Mouse (Mus musculus) intestine, postnatal 0 days (tissue): ENCODE measurements around the gene Gm1604a. TPM values are rescaled to one million over a fixed set of nuclear protein-coding genes. Genes with fewer than 3 reads are reported as not detected.
"Not testable (repeated sequence)": the region's sequence is repeated elsewhere in the genome, so short reads cannot be mapped to it uniquely, and the experiment has no call there.

ENCODE experiments used
- ATAC-seq: fragments of 200-750 bp; cut with Nextera tagmentation; 2 replicates; pipeline ENCODE4 v1.8.0; 2017; ENCODE audit warnings: mild to moderate bottlenecking, moderate TSS enrichment, moderate library complexity
- H3K27ac ChIP-seq: fragments of 300-500 bp; sonication (generic); 2 replicates; pipeline ENCODE4 v1.5.1; 2014; ENCODE audit warnings: mild to moderate bottlenecking, low read depth, low read length, moderate library complexity
- H3K27me3 ChIP-seq: fragments of 300-500 bp; sonication (generic); replicated peaks from 2 replicates; pipeline ENCODE4 v1.6.1; 2014; ENCODE audit warnings: low read length, mixed read lengths; ENCODE audit not compliant: control insufficient read depth, insufficient read depth
- H3K36me3 ChIP-seq: fragments of 300-500 bp; sonication (generic); 2 replicates; pipeline ENCODE4 v1.6.1; 2014; ENCODE audit warnings: mild to moderate bottlenecking, moderate library complexity; ENCODE audit not compliant: control insufficient read depth, insufficient read depth
- H3K4me1 ChIP-seq: fragments of 300-500 bp; sonication (generic); replicated peaks from 2 replicates; pipeline ENCODE4 v1.6.1; 2014; ENCODE audit warnings: antibody characterized with exemption, low read length, mixed read lengths; ENCODE audit not compliant: control insufficient read depth, insufficient read depth
- H3K4me2 ChIP-seq: fragments of 300-500 bp; sonication (generic); replicated peaks from 2 replicates; pipeline ENCODE4 v1.6.1; 2014; ENCODE audit warnings: low read depth, mild to moderate bottlenecking, moderate library complexity
- H3K4me3 ChIP-seq: fragments of 300-500 bp; sonication (generic); 2 replicates; pipeline ENCODE4 v1.5.1; 2014; ENCODE audit warnings: low read depth, low read length
- H3K9ac ChIP-seq: fragments of 300-500 bp; sonication (generic); 2 replicates; pipeline ENCODE4 v1.6.1; 2014; ENCODE audit warnings: mild to moderate bottlenecking, low read depth, low read length
- H3K9me3 ChIP-seq: fragments of 300-500 bp; sonication (generic); 2 replicates; pipeline ENCODE4 v1.6.1; 2016; ENCODE audit warnings: mixed run types; ENCODE audit not compliant: control insufficient read depth
- WGBS: fragments of 180-500 bp; shearing (Covaris S2); extraction: QIAGEN DNeasy Blood & Tissue Kit; methylation state at CpG from one replicate; pipeline ENCODE4 v1.1.7; 2014; 5-methylcytosine and 5-hydroxymethylcytosine counted together
- polyA plus RNA-seq: library from polyadenylated mRNA; unstranded; fragments of >200 nt; fragmentation: Nextera tagmentation; extraction: Ambion mirVana; gene quantifications from 2 replicates; pipeline ENCODE4 v1.2.1, GENCODE M21; 2015

Gm1604a gene
- polyA plus RNA-seq: not detected in 2 replicates

GRCm38 (mm10) chr17:7025257-7025656 lies at the start of gene Gm1604a:
TSS of gene Gm1604a (plus strand) at chr17:7025568.
- H3K4me1 ChIP-seq, H3K27me3 ChIP-seq, H3K36me3 ChIP-seq, H3K27ac ChIP-seq, H3K4me3 ChIP-seq, H3K4me2 ChIP-seq, H3K9me3 ChIP-seq, ATAC-seq, H3K9ac ChIP-seq: not testable (repeated sequence)
- WGBS: 30% methylated on average over 6 of the region's 14 CpGs

GRCm38 (mm10) chr17:6978287-6979248 lies 46.8 kb upstream of the Gm1604a start, which contains the start of gene Gm49721:
TSS of gene Gm49721 (plus strand) at chr17:6978904.
- not testable (repeated sequence) for H3K9me3 ChIP-seq, H3K4me1 ChIP-seq, H3K27me3 ChIP-seq, H3K36me3 ChIP-seq
- Histone ChIP-seq H3K4me2 (peak within 1 kb of the TSS; percentile 67), H3K9ac (peak within 1 kb of the TSS; percentile 40; the same call in 1 of the 2 replicates), H3K27ac (peak within 1 kb of the TSS; percentile 54; the same call in 1 of the 2 replicates), H3K4me3 (peak within 1 kb of the TSS; percentile 44)
- peak; percentile 98 for ATAC-seq
- 2% methylated on average over 37 of the region's 68 CpGs for WGBS

- H3K4me1 ChIP-seq, H3K9me3 ChIP-seq, ATAC-seq, H3K27ac ChIP-seq, H3K27me3 ChIP-seq, H3K36me3 ChIP-seq: not testable (repeated sequence)
- peak overlapping the region; percentile 67 for H3K4me2 ChIP-seq
- peak overlapping the region; percentile 44 for H3K4me3 ChIP-seq
- 6% methylated on average over 5 of the region's 5 CpGs for WGBS
- peak overlapping the region; percentile 40; the same call in 1 of the 2 replicates for H3K9ac ChIP-seq
Observed at GRCm38 (mm10) chr17:6979380-6979779, 46.0 kb upstream of the Gm1604a start.

GRCm38 (mm10) chr17:6980144-6980543 lies 45.2 kb upstream of the Gm1604a start:
- not testable (repeated sequence) for H3K4me3 ChIP-seq, H3K4me2 ChIP-seq, H3K4me1 ChIP-seq, H3K36me3 ChIP-seq, H3K9me3 ChIP-seq, H3K9ac ChIP-seq, H3K27me3 ChIP-seq, ATAC-seq, H3K27ac ChIP-seq
- 83% methylated on average over 5 of the region's 8 CpGs for WGBS

GRCm38 (mm10) chr17:6986118-6986517 lies 39.2 kb upstream of the Gm1604a start:
- H3K36me3 ChIP-seq, H3K9ac ChIP-seq, H3K4me1 ChIP-seq, H3K4me2 ChIP-seq, ATAC-seq, H3K27ac ChIP-seq, H3K4me3 ChIP-seq, H3K27me3 ChIP-seq, H3K9me3 ChIP-seq: not testable (repeated sequence)
- 82% methylated on average over 1 of the region's 1 CpGs for WGBS

GRCm38 (mm10) chr17:6995504-6995903 lies 29.9 kb upstream of the Gm1604a start:
- WGBS: no CpG with 5 or more reads among the region's 6 CpGs
- not testable (repeated sequence) for H3K4me1 ChIP-seq, H3K27me3 ChIP-seq, H3K9ac ChIP-seq, ATAC-seq, H3K4me2 ChIP-seq, H3K36me3 ChIP-seq, H3K27ac ChIP-seq, H3K9me3 ChIP-seq, H3K4me3 ChIP-seq

- H3K27ac ChIP-seq, H3K4me1 ChIP-seq, H3K4me2 ChIP-seq, H3K27me3 ChIP-seq, H3K36me3 ChIP-seq, H3K9ac ChIP-seq, ATAC-seq, H3K9me3 ChIP-seq, H3K4me3 ChIP-seq: not testable (repeated sequence)
- 60% methylated on average over 8 of the region's 8 CpGs for WGBS
Observed at GRCm38 (mm10) chr17:6996826-6997225, 28.5 kb upstream of the Gm1604a start.

GRCm38 (mm10) chr17:6997778-6998490 lies 27.4 kb upstream of the Gm1604a start:
- WGBS: 60% methylated on average over 1 of the region's 7 CpGs
- not testable (repeated sequence) for H3K4me1 ChIP-seq

More at GRCm38 (mm10) chr17:6997778-6998490, 27.4 kb upstream of the Gm1604a start:
- not testable (repeated sequence) for H3K9ac ChIP-seq, H3K4me2 ChIP-seq, H3K36me3 ChIP-seq, H3K9me3 ChIP-seq, H3K4me3 ChIP-seq, H3K27me3 ChIP-seq, ATAC-seq, H3K27ac ChIP-seq
